Mouse (Mus musculus) forebrain, embryonic 14.5 days (tissue): ENCODE results near the gene Hic2. TPM values are rescaled to one million over a fixed set of nuclear protein-coding genes. Genes with fewer than 3 reads are reported as not detected.

ENCODE experiments used
- ATAC-seq: fragments of 200-750 bp; cut with Nextera tagmentation; 2 replicates; pipeline ENCODE4 v1.8.0; 2017; ENCODE audit warnings: mild to moderate bottlenecking, moderate library complexity
- DNase-seq: peaks from one replicate; pipeline ENCODE4 v3.0.0-alpha.2; 2015; ENCODE audit warnings: low spot score
- H3K27ac ChIP-seq: fragments of 300-500 bp; sonication (generic); 2 replicates; pipeline ENCODE4 v1.5.1; 2014; ENCODE audit warnings: low read depth, mild to moderate bottlenecking, control low read depth, low read length, moderate library complexity
- H3K27me3 ChIP-seq: fragments of 300-500 bp; sonication (generic); replicated peaks from 2 replicates; pipeline ENCODE4 v1.6.1; 2014; ENCODE audit warnings: low read length, control low read depth, mixed read lengths; ENCODE audit not compliant: control insufficient read depth, insufficient read depth
- H3K36me3 ChIP-seq: fragments of 300-500 bp; sonication (generic); 2 replicates; pipeline ENCODE4 v1.6.1; 2014; ENCODE audit warnings: low read length, control low read depth; ENCODE audit not compliant: control insufficient read depth, insufficient read depth
- H3K4me1 ChIP-seq: fragments of 300-500 bp; sonication (generic); 2 replicates; pipeline ENCODE4 v1.6.1; 2014; ENCODE audit warnings: antibody characterized with exemption, low read length, control low read depth; ENCODE audit not compliant: control insufficient read depth, insufficient read depth
- H3K4me2 ChIP-seq: fragments of 300-500 bp; sonication (generic); 2 replicates; pipeline ENCODE4 v1.6.1; 2014; ENCODE audit warnings: mild to moderate bottlenecking, control low read depth, low read length
- H3K4me3 ChIP-seq: fragments of 300-500 bp; sonication (generic); 2 replicates; pipeline ENCODE4 v1.5.1; 2014; ENCODE audit warnings: low read depth, low read length, control low read depth
- H3K9ac ChIP-seq: fragments of 300-500 bp; sonication (generic); 2 replicates; pipeline ENCODE4 v1.6.1; 2014; ENCODE audit warnings: mild to moderate bottlenecking, low read length, control low read depth, moderate library complexity
- H3K9me3 ChIP-seq: fragments of 300-500 bp; sonication (generic); replicated peaks from 2 replicates; pipeline ENCODE4 v1.6.1; 2016; ENCODE audit warnings: low read length, control low read depth, mixed read lengths; ENCODE audit not compliant: control insufficient read depth
- WGBS: fragments of 180-500 bp; shearing (Covaris S2); extraction: QIAGEN DNeasy Blood & Tissue Kit; methylation state at CpG from one replicate; pipeline ENCODE4 v1.1.7; 2014; 5-methylcytosine and 5-hydroxymethylcytosine counted together
- polyA plus RNA-seq: library from polyadenylated mRNA; unstranded; fragments of >200 nt; fragmentation: Nextera tagmentation; extraction: Ambion mirVana; gene quantifications from 2 replicates; pipeline ENCODE4 v1.2.1, GENCODE M21; 2014

Gene Hic2
- polyA plus RNA-seq, result 2.9 and 4.2 TPM in 2 replicates

DNA sequence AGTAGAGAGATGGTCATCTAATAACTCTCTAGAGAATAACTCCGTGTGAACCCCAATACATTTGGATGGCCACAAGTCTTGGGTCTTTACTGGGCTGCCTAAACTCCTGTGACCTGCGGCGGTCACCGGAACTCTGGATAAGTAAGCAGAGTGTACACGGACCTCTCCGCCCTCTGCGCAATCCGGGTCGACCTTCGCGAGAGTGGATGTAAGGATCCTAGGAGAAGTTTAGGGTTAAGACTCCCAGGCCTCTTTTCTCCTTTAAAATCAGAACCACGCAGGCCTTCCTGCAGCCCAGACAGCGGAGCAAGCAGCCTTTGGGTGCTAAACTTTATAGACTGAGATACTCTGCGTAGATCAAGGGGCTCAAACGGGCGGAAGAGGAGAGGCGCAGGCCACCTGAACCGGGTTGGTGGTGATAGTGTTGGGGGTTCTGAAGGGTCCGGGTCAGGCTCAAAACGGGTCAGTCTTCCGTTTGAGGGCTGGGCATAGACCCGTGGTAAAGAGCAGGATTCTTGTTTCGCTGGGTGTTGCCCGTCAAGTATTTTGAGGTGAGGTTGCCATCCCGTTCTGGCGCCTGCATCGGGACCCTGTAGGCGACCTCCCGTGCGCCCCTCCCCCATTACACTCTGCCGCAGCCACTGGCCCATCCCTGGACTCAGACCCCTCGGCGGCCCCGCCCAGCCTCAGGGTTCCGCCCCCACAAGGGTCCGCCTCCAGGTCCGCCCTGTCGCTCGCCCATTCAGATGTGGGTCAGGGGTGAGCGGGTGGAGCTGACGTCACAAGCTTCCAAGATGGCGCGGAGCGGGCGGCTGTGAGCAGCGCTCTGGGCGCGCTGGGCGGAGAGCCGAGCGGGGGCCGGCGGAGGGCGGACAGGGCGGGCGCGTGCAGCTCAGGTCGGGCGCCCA is at the start of gene Hic2:
Gene Hic2, plus strand, starts transcription at position 779 of the 908 bp plus-strand sequence.
- Histone ChIP-seq H3K9ac (peak within 1 kb of the TSS; percentile 96), H3K4me1 (peaks cover 18% of the 10 kb centered on the region), H3K27me3 (no peaks in the 10 kb centered on the region), H3K4me2 (peak within 1 kb of the TSS; percentile 84), H3K36me3 (no peaks in the 10 kb centered on the region), H3K4me3 (peak within 1 kb of the TSS; percentile 90), H3K27ac (peak within 1 kb of the TSS; percentile 94), H3K9me3 (no peaks in the 10 kb centered on the region)
- peak; percentile 96 for DNase-seq
- under 1% methylated on average over 57 of the region's 59 CpGs for WGBS
- peak; percentile 96 for ATAC-seq

GRCm38 (mm10) chr16:17185475-17185874 is 47.9 kb upstream of the Hic2 start:
- no peak overlapping the region for H3K4me2 ChIP-seq
- H3K9me3 ChIP-seq, result no peaks in the 10 kb centered on the region
- no peaks in the 10 kb centered on the region for H3K27me3 ChIP-seq
- no peak for DNase-seq
- no peak overlapping the region for H3K9ac ChIP-seq
- peaks cover 8% of the 10 kb centered on the region; the same call in 1 of the 2 replicates for H3K36me3 ChIP-seq
- no peak overlapping the region for H3K27ac ChIP-seq
- H3K4me1 ChIP-seq, result no peaks in the 10 kb centered on the region
- no peak overlapping the region for H3K4me3 ChIP-seq
- no peak for ATAC-seq

DNA sequence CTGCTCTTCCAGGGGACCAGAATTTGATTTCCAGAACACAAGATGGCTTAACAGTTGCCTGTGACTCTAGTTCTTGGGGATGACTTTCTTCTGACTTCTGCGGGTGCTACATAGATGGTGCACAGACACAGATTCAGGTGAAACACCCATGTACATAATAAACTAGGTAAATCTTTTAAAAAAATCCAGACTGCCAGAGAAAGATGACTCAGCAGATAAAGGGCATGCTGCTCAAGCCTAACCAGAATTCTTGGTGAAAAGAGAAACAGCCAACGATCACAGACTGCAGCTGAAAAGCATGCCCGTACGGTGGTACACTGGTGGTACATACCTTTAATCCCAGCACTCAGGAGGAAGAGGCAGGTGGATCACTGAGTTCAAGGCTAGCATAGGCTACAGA is 39.5 kb upstream of the Hic2 start:
- Histone ChIP-seq H3K4me1 (no peaks in the 10 kb centered on the region), H3K4me3 (no peak overlapping the region), H3K27ac (no peak overlapping the region), H3K4me2 (no peak overlapping the region), H3K9me3 (no peaks in the 10 kb centered on the region), H3K36me3 (no peaks in the 10 kb centered on the region), H3K9ac (no peak overlapping the region), H3K27me3 (no peaks in the 10 kb centered on the region)
- WGBS, result 95% methylated on average over 4 of the region's 4 CpGs
- DNase-seq, result no peak
- ATAC-seq, result no peak

DNA sequence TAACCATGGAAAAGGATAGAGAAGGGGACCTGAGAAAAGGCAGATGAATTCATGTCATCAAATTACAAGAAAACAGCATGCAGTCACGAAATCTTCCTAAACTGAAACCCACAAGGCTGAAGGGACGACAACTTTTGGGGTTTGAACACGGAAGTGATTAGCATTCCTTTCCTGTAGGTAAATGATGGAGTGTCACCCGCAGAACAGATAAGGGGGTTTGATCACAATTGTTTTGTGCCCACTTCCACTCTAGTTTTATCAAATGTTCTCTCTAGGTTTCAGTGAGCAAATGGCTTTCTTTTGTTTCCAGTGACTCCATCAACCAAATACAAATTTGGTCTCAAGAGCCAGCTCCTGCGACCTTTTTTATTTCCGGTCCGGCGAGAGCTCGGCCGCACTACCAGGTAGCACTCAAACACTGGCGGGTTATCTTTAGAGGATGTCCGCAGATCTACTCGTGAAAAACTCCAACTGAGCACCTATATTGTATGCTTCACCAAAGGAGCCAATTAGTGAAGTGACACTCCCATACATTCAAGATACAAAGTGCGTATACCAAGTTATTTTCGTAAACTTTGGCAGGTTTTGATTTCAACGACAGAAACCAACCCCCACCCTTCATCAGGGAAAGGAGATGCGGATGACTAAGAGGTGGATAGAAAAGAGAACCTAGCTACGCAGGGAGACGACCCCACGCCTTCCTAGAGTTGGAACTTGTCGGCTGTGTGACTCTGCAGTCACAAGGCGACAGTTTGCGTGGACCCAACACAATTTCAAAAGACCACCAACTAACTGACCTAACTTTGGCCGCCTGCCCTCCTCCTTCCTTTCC is 33.0 kb upstream of the Hic2 start:
- ATAC-seq (no peak), DNase-seq (no peak)
- H3K4me3 ChIP-seq, result peak overlapping the region; percentile 100

DNA sequence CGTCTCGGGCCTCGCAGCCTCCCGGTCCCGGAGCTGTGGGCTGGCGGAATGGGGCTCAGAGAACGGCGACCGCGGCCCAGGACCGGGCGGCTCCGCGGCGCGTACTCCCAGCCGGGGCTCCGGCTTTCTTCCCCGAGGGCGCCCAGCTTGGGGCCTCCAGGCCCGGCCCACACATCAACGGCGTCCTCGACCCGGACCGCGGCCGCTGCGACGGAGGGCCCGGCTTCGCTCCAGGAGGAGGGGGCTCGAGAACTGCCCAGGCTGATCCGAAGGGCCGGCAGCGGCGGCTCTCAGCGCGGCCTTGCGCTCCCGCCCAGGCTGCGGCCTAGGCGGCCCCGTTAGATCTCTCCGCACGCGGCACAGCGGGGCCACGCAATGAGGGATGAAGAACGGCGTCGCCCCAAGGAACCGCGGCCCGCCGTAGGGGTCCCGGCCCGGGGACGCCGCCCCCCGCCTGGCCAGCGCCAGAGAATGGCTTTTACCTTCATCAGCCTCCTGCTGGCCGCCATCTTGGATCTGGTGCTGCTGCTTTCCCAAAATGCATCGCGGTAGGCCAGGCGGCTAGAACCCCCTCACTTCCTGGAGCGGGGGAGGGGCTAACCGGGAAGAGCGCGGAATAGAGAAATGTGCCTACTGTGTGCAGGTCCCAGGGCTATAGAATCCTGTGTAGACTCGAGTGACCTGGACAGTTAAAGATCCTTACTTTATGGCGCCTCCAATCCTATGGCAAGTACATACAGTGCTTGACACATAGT is 32.2 kb upstream of the Hic2 start:
- Histone ChIP-seq H3K27me3 (no peaks in the 10 kb centered on the region), H3K4me3 (peak overlapping the region; percentile 100), H3K9me3 (no peaks in the 10 kb centered on the region), H3K36me3 (no peaks in the 10 kb centered on the region), H3K27ac (peak overlapping the region; percentile 78), H3K9ac (peak overlapping the region; percentile 99), H3K4me2 (peak overlapping the region; percentile 88), H3K4me1 (peaks cover 14% of the 10 kb centered on the region)
- DNase-seq (peak; percentile 93), ATAC-seq (peak; percentile 92)
- WGBS, result under 1% methylated on average over 65 of the region's 72 CpGs

More for the DNA sequence above, 33.0 kb upstream of the Hic2 start:
- Histone ChIP-seq H3K9me3 (no peaks in the 10 kb centered on the region), H3K9ac (peak overlapping the region; percentile 99), H3K4me2 (peak overlapping the region; percentile 88), H3K36me3 (no peaks in the 10 kb centered on the region), H3K4me1 (peaks cover 14% of the 10 kb centered on the region), H3K27ac (0 out of 2 replicates have a peak overlapping the region, but pooled peaks have one; percentile 78), H3K27me3 (no peaks in the 10 kb centered on the region)
- WGBS, result 10% methylated on average over 24 of the region's 24 CpGs

DNA sequence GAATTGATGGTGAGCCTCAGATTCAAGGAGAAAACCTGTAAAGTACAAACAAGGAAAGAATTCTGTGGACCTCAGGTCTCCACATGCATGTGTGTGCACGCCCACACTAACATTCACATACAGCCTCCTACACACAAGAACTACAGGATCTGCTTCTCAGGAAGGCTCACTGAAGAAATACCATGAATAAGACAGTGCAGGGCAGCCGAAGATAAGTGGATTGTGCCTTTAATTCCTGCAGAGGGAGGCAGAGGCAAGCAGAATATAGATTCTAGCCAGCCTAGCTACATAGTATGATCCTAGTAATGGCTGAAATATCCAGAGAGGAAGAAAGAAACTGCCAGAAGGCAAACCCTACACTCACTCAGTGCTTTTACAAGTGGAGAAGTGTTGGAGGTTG is 31.4 kb upstream of the Hic2 start:
- Histone ChIP-seq H3K27me3 (no peaks in the 10 kb centered on the region), H3K9me3 (no peaks in the 10 kb centered on the region), H3K36me3 (no peaks in the 10 kb centered on the region), H3K4me3 (no peak overlapping the region), H3K9ac (no peak overlapping the region), H3K27ac (no peak overlapping the region), H3K4me2 (no peak overlapping the region), H3K4me1 (peaks cover 14% of the 10 kb centered on the region)
- WGBS, result 72% methylated on average over 2 of the region's 2 CpGs
- ATAC-seq, result peak; percentile 20; the same call in 1 of the 2 replicates
- peak; percentile 46 for DNase-seq

DNA sequence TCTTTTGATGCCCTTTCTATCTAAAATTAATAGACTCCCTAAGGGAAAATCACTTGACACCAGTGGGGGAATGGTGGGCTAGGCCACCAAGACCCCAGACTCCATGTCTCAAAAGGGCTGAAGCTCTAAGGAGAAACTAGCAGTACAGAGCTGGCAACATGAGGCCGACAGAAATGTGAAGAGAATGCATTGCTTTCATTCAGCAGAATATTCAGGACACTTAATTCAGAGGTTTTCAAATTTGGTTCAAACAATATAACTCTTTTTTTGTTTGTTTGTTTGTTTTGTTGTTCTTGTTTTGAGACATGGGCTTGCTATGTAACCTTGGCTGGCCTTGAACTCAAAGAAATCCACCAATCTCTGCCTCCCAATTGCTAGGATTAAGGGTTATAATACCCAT is 30.8 kb upstream of the Hic2 start, which contains the start of gene Ube2l3:
Gene Ube2l3, minus strand, starts transcription at position 101 of the 400 bp plus-strand sequence.
- ATAC-seq, result no peak
- H3K4me1 ChIP-seq, result peaks cover 14% of the 10 kb centered on the region
- H3K9ac ChIP-seq, result no peak within 1 kb of the TSS
- peak within 1 kb of the TSS; percentile 88 for H3K4me2 ChIP-seq
- 79% methylated on average over 1 of the region's 1 CpGs for WGBS
- peak within 1 kb of the TSS; percentile 100 for H3K4me3 ChIP-seq
- no peaks in the 10 kb centered on the region for H3K27me3 ChIP-seq
- no peak within 1 kb of the TSS for H3K27ac ChIP-seq
- H3K36me3 ChIP-seq, result no peaks in the 10 kb centered on the region
- no peak for DNase-seq
- no peaks in the 10 kb centered on the region for H3K9me3 ChIP-seq

DNA sequence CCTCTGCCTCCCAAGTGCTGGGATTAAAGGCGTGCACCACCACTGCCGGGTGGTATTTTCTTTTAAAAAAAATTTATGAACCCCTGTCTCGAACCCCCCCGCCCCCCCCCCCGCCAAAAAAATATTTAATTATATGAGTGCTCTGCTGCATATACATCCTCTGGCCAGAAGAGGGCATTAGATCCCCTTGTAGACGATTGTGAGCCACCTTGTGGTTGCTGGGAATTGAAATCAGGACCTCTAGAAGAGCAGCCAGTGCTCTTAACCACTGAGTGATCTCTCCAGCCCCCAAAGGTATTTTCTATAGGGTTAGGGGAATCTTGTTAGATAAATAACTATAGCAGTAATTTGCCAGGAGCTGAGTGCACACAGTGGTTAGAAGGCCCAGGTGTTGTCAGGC is 28.4 kb upstream of the Hic2 start:
- DNase-seq, result peak; percentile 56
- H3K36me3 ChIP-seq, result no peaks in the 10 kb centered on the region
- H3K27me3 ChIP-seq, result no peaks in the 10 kb centered on the region
- no peak overlapping the region for H3K4me2 ChIP-seq
- 5% methylated on average over 6 of the region's 6 CpGs for WGBS
- peaks cover 10% of the 10 kb centered on the region for H3K4me1 ChIP-seq
- no peak overlapping the region for H3K4me3 ChIP-seq
- H3K9me3 ChIP-seq, result no peaks in the 10 kb centered on the region
- H3K9ac ChIP-seq, result no peak overlapping the region
- H3K27ac ChIP-seq, result no peak overlapping the region
- no peak for ATAC-seq
